Mouse (Mus musculus): ENCODE results near the gene Gm436.

DNA sequence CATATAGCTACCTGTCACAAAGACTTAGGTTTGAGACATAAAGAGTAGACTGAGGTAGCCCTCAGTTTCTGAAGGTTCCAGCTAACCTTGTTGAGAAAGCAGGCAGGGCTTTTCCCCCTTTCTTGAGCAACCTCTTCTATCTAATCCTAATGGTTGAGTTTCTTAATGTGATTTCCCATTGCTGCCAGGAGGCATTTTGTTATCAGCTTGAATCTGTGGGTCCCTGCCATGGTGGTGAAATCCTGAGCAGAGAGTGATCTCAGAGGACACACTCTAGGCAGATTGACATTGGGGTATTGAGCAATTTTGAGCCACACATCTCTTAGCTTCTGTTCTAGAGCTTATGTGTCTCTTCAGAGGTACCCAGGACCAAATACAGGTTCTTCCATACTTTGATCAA is 47.9 kb downstream of the Gm436 start:
- TF ChIP-seq POLR2A (IDR thresholded peaks at IDR 0.05; ENCODE audit: borderline replicate concordance, extremely low read depth, insufficient read depth, insufficient read length, poor library complexity, severe bottlenecking) (no peak), CTCF (IDR thresholded peaks at IDR 0.05; ENCODE audit: borderline replicate concordance, extremely low read depth, insufficient read depth, insufficient read length) (no peak)
